Mouse (Mus musculus) thymus, adult 2 months (tissue): Measurements from ENCODE around the gene Zmiz1.

Source experiments
- CTCF ChIP-seq: fragments of 200-500 bp; IDR thresholded peaks from 2 replicates; pipeline ENCODE4 v1.5.1; 2012; ENCODE audit warnings: mild to moderate bottlenecking, control low read depth, low read length, moderate library complexity, borderline replicate concordance; ENCODE audit not compliant: control insufficient read depth, poor library complexity, insufficient read depth; ENCODE audit errors: extremely low read depth
- POLR2A ChIP-seq: fragments of 200-500 bp; IDR thresholded peaks from 2 replicates; pipeline ENCODE4 v1.6.1; 2012; ENCODE audit warnings: mild to moderate bottlenecking, low read length, control low read depth, moderate library complexity; ENCODE audit not compliant: control insufficient read depth, poor library complexity, insufficient read depth; ENCODE audit errors: extremely low read depth

DNA sequence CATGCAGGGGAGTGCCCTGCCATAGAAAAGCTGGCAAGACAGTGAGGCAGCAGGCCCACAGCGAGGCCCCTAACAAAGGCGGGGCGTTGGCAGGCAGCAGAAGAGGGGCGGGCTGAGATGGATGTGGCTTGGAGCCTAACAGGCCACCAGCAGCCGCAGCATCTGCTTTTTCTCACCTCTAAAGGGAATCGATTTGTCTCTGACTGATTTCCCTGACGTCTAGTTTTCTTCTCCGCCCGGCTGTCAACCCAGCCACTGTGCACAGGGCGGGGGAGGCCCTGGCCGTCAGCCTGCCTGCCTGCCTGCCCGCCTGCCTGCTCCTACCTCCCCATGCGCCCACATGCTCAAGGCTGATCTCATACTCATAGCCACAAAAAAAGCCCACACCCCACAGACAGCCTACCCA is 37.4 kb upstream of the Zmiz1 start:
- TF ChIP-seq CTCF = no peak
- no peak for TF ChIP-seq POLR2A
